Mouse (Mus musculus) lung, postnatal 0 days (tissue): ENCODE data around the gene Asb13.

Experiments used
- CTCF ChIP-seq: IDR thresholded peaks from 2 replicates; pipeline ENCODE4 v1.5.1; 2016; ENCODE audit warnings: antibody characterized with exemption, mild to moderate bottlenecking
- EP300 ChIP-seq: IDR thresholded peaks from 2 replicates; pipeline ENCODE4 v1.6.1; 2016; ENCODE audit warnings: antibody characterized with exemption, mild to moderate bottlenecking, control low read depth

DNA sequence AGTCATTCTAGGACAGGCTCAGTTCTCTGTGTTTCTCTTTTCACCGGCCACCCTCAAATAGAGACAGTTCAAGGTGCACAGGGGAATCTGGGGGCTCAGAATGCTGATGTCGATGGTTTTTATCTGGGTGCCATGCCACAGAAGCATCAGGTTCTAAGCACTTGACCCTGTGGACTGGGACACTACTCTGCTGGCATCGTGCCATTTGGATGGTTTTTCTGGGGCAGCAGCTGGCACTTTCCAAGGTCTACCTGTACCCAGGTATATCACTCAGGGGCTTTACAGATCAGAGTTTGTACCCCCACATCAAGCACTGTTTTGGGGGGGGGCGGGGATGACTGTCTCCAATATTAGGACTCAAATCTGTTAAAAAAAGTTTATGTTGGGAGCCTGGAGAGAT lies 16.7 kb downstream of the Asb13 start:
- TF ChIP-seq EP300, result no peak
- TF ChIP-seq CTCF, result no peak
